Mouse (Mus musculus) midbrain, embryonic 16.5 days (tissue): Measurements from ENCODE around the gene Ip6k1. TPM values are rescaled to one million over a fixed set of nuclear protein-coding genes. Genes with fewer than 3 reads are reported as not detected.
"Not testable (repeated sequence)": the region's sequence is repeated elsewhere in the genome, so short reads cannot be mapped to it uniquely, and the experiment has no call there.

Experiments
- ATAC-seq: fragments of 200-750 bp; cut with Nextera tagmentation; 2 replicates; pipeline ENCODE4 v1.8.0; 2017; ENCODE audit warnings: moderate TSS enrichment
- H3K27ac ChIP-seq: fragments of 300-500 bp; sonication (generic); 2 replicates; pipeline ENCODE4 v1.5.1; 2014; ENCODE audit warnings: mild to moderate bottlenecking, low read length, mixed read lengths
- H3K27me3 ChIP-seq: fragments of 300-500 bp; sonication (generic); 2 replicates; pipeline ENCODE4 v1.6.1; 2014; ENCODE audit warnings: low read depth, low read length, mixed read lengths; ENCODE audit not compliant: control insufficient read depth, insufficient read depth
- H3K36me3 ChIP-seq: fragments of 300-500 bp; sonication (generic); 2 replicates; pipeline ENCODE4 v1.6.1; 2014; ENCODE audit warnings: mild to moderate bottlenecking, low read length, moderate library complexity, mixed read lengths; ENCODE audit not compliant: control insufficient read depth, insufficient read depth
- H3K4me1 ChIP-seq: fragments of 300-500 bp; sonication (generic); 2 replicates; pipeline ENCODE4 v1.6.1; 2014; ENCODE audit warnings: mild to moderate bottlenecking, low read length, mixed read lengths; ENCODE audit not compliant: control insufficient read depth, insufficient read depth
- H3K4me2 ChIP-seq: fragments of 300-500 bp; sonication (generic); 2 replicates; pipeline ENCODE4 v1.6.1; 2014; ENCODE audit warnings: mild to moderate bottlenecking, low read length, mixed read lengths
- H3K4me3 ChIP-seq: fragments of 300-500 bp; sonication (generic); 2 replicates; pipeline ENCODE4 v1.5.1; 2014; ENCODE audit warnings: low read depth, mild to moderate bottlenecking, low read length, moderate library complexity, mixed read lengths
- H3K9ac ChIP-seq: fragments of 300-500 bp; sonication (generic); 2 replicates; pipeline ENCODE4 v1.6.1; 2014; ENCODE audit warnings: low read depth, low read length, mixed read lengths
- H3K9me3 ChIP-seq: fragments of 300-500 bp; sonication (generic); replicated peaks from 2 replicates; pipeline ENCODE4 v1.6.1; 2014; ENCODE audit warnings: mild to moderate bottlenecking, low read length, mixed read lengths; ENCODE audit not compliant: control insufficient read depth, poor library complexity, severe bottlenecking
- WGBS: fragments of 180-500 bp; shearing (Covaris S2); extraction: QIAGEN DNeasy Blood & Tissue Kit; methylation state at CpG from one replicate; pipeline ENCODE4 v1.1.7; 2014; 5-methylcytosine and 5-hydroxymethylcytosine counted together
- polyA plus RNA-seq: library from polyadenylated mRNA; unstranded; fragments of >200 nt; fragmentation: Nextera tagmentation; extraction: Ambion mirVana; gene quantifications from 2 replicates; pipeline ENCODE4 v1.2.1, GENCODE M21; 2015

Gene Ip6k1
- polyA plus RNA-seq, 1 experiment from 2014 or later = 118 TPM

- H3K27me3 ChIP-seq = no peaks in the 10 kb centered on the region
- peak overlapping the region; percentile 98 for H3K27ac ChIP-seq
- whole genome bisulfite sequencing = under 1% methylated on average over 49 of the region's 50 CpGs
- peaks cover 35% of the 10 kb centered on the region for H3K4me1 ChIP-seq
- ATAC-seq = peak; percentile 52
- peak overlapping the region; percentile 97 for H3K4me3 ChIP-seq
- no peaks in the 10 kb centered on the region for H3K36me3 ChIP-seq
- peak overlapping the region; percentile 96 for H3K4me2 ChIP-seq
- H3K9me3 ChIP-seq = no peaks in the 10 kb centered on the region
- peak overlapping the region; percentile 100 for H3K9ac ChIP-seq
Observed at GRCm38 (mm10) chr9:108002778-108003530, 653 bp downstream of the Ip6k1 start.

GRCm38 (mm10) chr9:108003531-108003890 lies 1.2 kb downstream of the Ip6k1 start:
- H3K4me2 ChIP-seq = peak overlapping the region; percentile 96
- peak overlapping the region; percentile 100 for H3K9ac ChIP-seq
- no peaks in the 10 kb centered on the region for H3K9me3 ChIP-seq
- no peaks in the 10 kb centered on the region for H3K27me3 ChIP-seq
- no peak for ATAC-seq
- 13% methylated on average over 8 of the region's 8 CpGs for WGBS
- peak overlapping the region; percentile 97 for H3K4me3 ChIP-seq
- no peaks in the 10 kb centered on the region for H3K36me3 ChIP-seq
- peak overlapping the region; percentile 98 for H3K27ac ChIP-seq
- peaks cover 35% of the 10 kb centered on the region for H3K4me1 ChIP-seq

- no peak overlapping the region for H3K9ac ChIP-seq
- peaks cover 3% of the 10 kb centered on the region; the same call in 1 of the 2 replicates for H3K36me3 ChIP-seq
- no peaks in the 10 kb centered on the region for H3K9me3 ChIP-seq
- 90% methylated on average over 5 of the region's 5 CpGs for WGBS
- no peaks in the 10 kb centered on the region for H3K27me3 ChIP-seq
- H3K27ac ChIP-seq = no peak overlapping the region
- H3K4me3 ChIP-seq = no peak overlapping the region
- H3K4me2 ChIP-seq = no peak overlapping the region
- ATAC-seq = no peak
- H3K4me1 ChIP-seq = peaks cover 29% of the 10 kb centered on the region
Observed at GRCm38 (mm10) chr9:108008041-108008440, 5.7 kb downstream of the Ip6k1 start.

GRCm38 (mm10) chr9:108010385-108010784 lies 8.1 kb downstream of the Ip6k1 start:
- Histone ChIP-seq H3K27me3 (no peaks in the 10 kb centered on the region), H3K4me1 (peaks cover 11% of the 10 kb centered on the region), H3K36me3 (peaks cover 3% of the 10 kb centered on the region; the same call in 1 of the 2 replicates), H3K27ac (no peak overlapping the region), H3K9me3 (no peaks in the 10 kb centered on the region), H3K4me2 (no peak overlapping the region), H3K9ac (no peak overlapping the region), H3K4me3 (no peak overlapping the region)
- no peak for ATAC-seq

GRCm38 (mm10) chr9:108013577-108013976 lies 11.3 kb downstream of the Ip6k1 start:
- not testable (repeated sequence) for H3K27me3 ChIP-seq, H3K9ac ChIP-seq, H3K9me3 ChIP-seq, H3K4me2 ChIP-seq, H3K36me3 ChIP-seq, H3K4me1 ChIP-seq, H3K27ac ChIP-seq, H3K4me3 ChIP-seq, ATAC-seq
- WGBS = 100% methylated on average over 2 of the region's 2 CpGs

- no peak overlapping the region for H3K4me3 ChIP-seq
- no peaks in the 10 kb centered on the region for H3K36me3 ChIP-seq
- no peaks in the 10 kb centered on the region for H3K27me3 ChIP-seq
- no peak overlapping the region for H3K27ac ChIP-seq
- H3K9ac ChIP-seq = no peak overlapping the region
- no peak for ATAC-seq
- no peak overlapping the region for H3K4me2 ChIP-seq
- H3K9me3 ChIP-seq = no peaks in the 10 kb centered on the region
- 77% methylated on average over 3 of the region's 3 CpGs for WGBS
- H3K4me1 ChIP-seq = peaks cover 6% of the 10 kb centered on the region; the same call in 1 of the 2 replicates
Observed at GRCm38 (mm10) chr9:108017127-108017526, 14.8 kb downstream of the Ip6k1 start.

- H3K27me3 ChIP-seq = no peaks in the 10 kb centered on the region
- H3K4me3 ChIP-seq = no peak overlapping the region
- ATAC-seq = no peak
- H3K9me3 ChIP-seq = no peaks in the 10 kb centered on the region
- H3K9ac ChIP-seq = no peak overlapping the region
- peaks cover 6% of the 10 kb centered on the region; the same call in 1 of the 2 replicates for H3K4me1 ChIP-seq
- no peak overlapping the region for H3K4me2 ChIP-seq
- no peak overlapping the region for H3K27ac ChIP-seq
- 84% methylated on average over 1 of the region's 1 CpGs for WGBS
- peaks cover 7% of the 10 kb centered on the region for H3K36me3 ChIP-seq
Observed at GRCm38 (mm10) chr9:108020741-108021140, 18.4 kb downstream of the Ip6k1 start.

- WGBS = 89% methylated on average over 3 of the region's 3 CpGs
- ATAC-seq = no peak
- no peak overlapping the region for H3K4me2 ChIP-seq
Observed at GRCm38 (mm10) chr9:108023216-108023615, 20.9 kb downstream of the Ip6k1 start.

GRCm38 (mm10) chr9:108026584-108026983 lies 24.3 kb downstream of the Ip6k1 start:
- no peaks in the 10 kb centered on the region for H3K27me3 ChIP-seq
- no peak overlapping the region for H3K9ac ChIP-seq
- peaks cover 16% of the 10 kb centered on the region for H3K36me3 ChIP-seq
- no peaks in the 10 kb centered on the region for H3K4me1 ChIP-seq
- ATAC-seq = no peak
- H3K4me3 ChIP-seq = no peak overlapping the region
- no peaks in the 10 kb centered on the region for H3K9me3 ChIP-seq
- H3K27ac ChIP-seq = no peak overlapping the region
- no peak overlapping the region for H3K4me2 ChIP-seq
- 96% methylated on average over 3 of the region's 3 CpGs for WGBS

More at GRCm38 (mm10) chr9:108023216-108023615, 20.9 kb downstream of the Ip6k1 start:
- no peak overlapping the region for H3K27ac ChIP-seq
- peaks cover 16% of the 10 kb centered on the region for H3K36me3 ChIP-seq
- H3K4me3 ChIP-seq = no peak overlapping the region
- H3K27me3 ChIP-seq = no peaks in the 10 kb centered on the region
- H3K9me3 ChIP-seq = no peaks in the 10 kb centered on the region
- peaks cover 6% of the 10 kb centered on the region; the same call in 1 of the 2 replicates for H3K4me1 ChIP-seq
- H3K9ac ChIP-seq = no peak overlapping the region
